Comparison of ENCODE assay signal across 13 mouse cellular contexts in genomic region chr3:90526580-90526979, GRCm38 (mm10). TPM values are rescaled to one million over a fixed set of nuclear protein-coding genes. Genes with fewer than 3 reads are reported as not detected.
A peak's percentile ranks its signal among the peaks of the same experiment; 100 is the strongest.
DNase-seq lines count a peak whose midpoint lies in the region; ATAC-seq and TF ChIP-seq lines count a peak whose summit lies in the region.
"Had no signal": no experiment of that assay in that cellular context is flagged by ENCODE, and none has a peak within 500 bp of the region (broad histone marks: within the 10 kb centered on the region; RNA-seq: fewer than 3 reads in every experiment).

Gene S100a14, plus strand, starts transcription at chr3:90526856.

- peak; percentile 15; the same call in 1 of the 2 replicates for ATAC-seq in liver, embryonic 15.5 days (ENCODE audit: insufficient read depth)
- ATAC-seq in erythroblast, adult 5-6 weeks (replicated peaks; ENCODE audit: low FRiP score, poor library complexity, severe bottlenecking): peak; percentile 60
- ATAC-seq in lung, embryonic 15.5 days (ENCODE audit: borderline replicate concordance, extremely low read depth, low FRiP score, low TSS enrichment): peak; percentile 90
- peak; percentile 94 for ATAC-seq in stomach, postnatal 0 days (ENCODE audit: low FRiP score, low TSS enrichment)

- no peak for DNase-seq in liver
- peak; percentile 82 for DNase-seq in stomach, postnatal 0 days (ENCODE audit: low spot score)
- no peak for DNase-seq in left cerebral cortex, adult 2 months (ENCODE audit: extremely low spot score in 1 of 2, low spot score in 2 of 2)
- DNase-seq in cerebellum, postnatal 4 days (ENCODE audit: low spot score in 2 of 2): no peak
- DNase-seq: gastrocnemius, postnatal 10 days; midbrain, embryonic 14.5 days; retina, postnatal 1 day; thymus, adult 18-20 months had no signal

- WGBS in liver, embryonic 15.5 days (ENCODE audit: insufficient replicate concordance): 47% methylated on average over 5 of the region's 5 CpGs
- 31% methylated on average over 5 of the region's 5 CpGs for WGBS in lung, embryonic 15.5 days
- WGBS in stomach, postnatal 0 days: 31% methylated on average over 5 of the region's 5 CpGs

- H3K9ac ChIP-seq in liver, embryonic 15.5 days: no peak within 1 kb of the TSS
- H3K9ac ChIP-seq in lung, embryonic 15.5 days: no peak within 1 kb of the TSS
- peak within 1 kb of the TSS; percentile 51 for H3K9ac ChIP-seq in stomach, postnatal 0 days (ENCODE audit: low read length)

- H3K4me2 ChIP-seq in liver, embryonic 15.5 days: no peak within 1 kb of the TSS
- H3K4me2 ChIP-seq in lung, embryonic 15.5 days: peak within 1 kb of the TSS; percentile 14; the same call in 1 of the 2 replicates
- peak within 1 kb of the TSS; percentile 46 for H3K4me2 ChIP-seq in stomach, postnatal 0 days (replicated peaks; ENCODE audit: low read depth)

- no peaks in the 10 kb centered on the region for H3K9me3 ChIP-seq in liver, embryonic 15.5 days (replicated peaks)
- no peaks in the 10 kb centered on the region for H3K9me3 ChIP-seq in lung, embryonic 15.5 days
- no peaks in the 10 kb centered on the region for H3K9me3 ChIP-seq in stomach, postnatal 0 days (ENCODE audit: control insufficient read depth, low read length)
- H3K9me3 ChIP-seq: G1E had no signal

- 0 out of 2 replicates have a peak, but pooled peaks cover 5% of the 10 kb centered on the region for H3K27me3 ChIP-seq in liver, embryonic 15.5 days
- H3K27me3 ChIP-seq in lung, embryonic 15.5 days: no peaks in the 10 kb centered on the region
- H3K27me3 ChIP-seq in stomach, postnatal 0 days (ENCODE audit: control insufficient read depth, insufficient read depth, low read length): no peaks in the 10 kb centered on the region

- no peaks in the 10 kb centered on the region for H3K36me3 ChIP-seq in liver, embryonic 15.5 days (replicated peaks)
- no peaks in the 10 kb centered on the region for H3K36me3 ChIP-seq in lung, embryonic 15.5 days
- no peaks in the 10 kb centered on the region for H3K36me3 ChIP-seq in stomach, postnatal 0 days (ENCODE audit: control insufficient read depth, insufficient read depth, low read length)

- no peaks in the 10 kb centered on the region for H3K4me1 ChIP-seq in liver, embryonic 15.5 days (replicated peaks)
- H3K4me1 ChIP-seq in lung, embryonic 15.5 days: peaks cover 15% of the 10 kb centered on the region
- H3K4me1 ChIP-seq in stomach, postnatal 0 days (replicated peaks; ENCODE audit: control insufficient read depth, insufficient read depth): no peaks in the 10 kb centered on the region; the same call in 1 of the 2 replicates

- intact Hi-C loops in left cerebral cortex, adult 2 months (cut with DNase I): no loop called here

- H3K27ac ChIP-seq in liver, embryonic 15.5 days (replicated peaks): no peak within 1 kb of the TSS
- peak within 1 kb of the TSS; percentile 54 for H3K27ac ChIP-seq in lung, embryonic 15.5 days
- H3K27ac ChIP-seq in stomach, postnatal 0 days (replicated peaks): peak within 1 kb of the TSS; percentile 88
- no peak within 1 kb of the TSS for H3K27ac ChIP-seq in left cerebral cortex, adult 2 months

- no peak for TF ChIP-seq CTCF in stomach, postnatal 0 days (IDR thresholded peaks at IDR 0.05; ENCODE audit: low read depth)
- TF ChIP-seq CTCF in left cerebral cortex, adult 2 months (IDR thresholded peaks at IDR 0.05): no peak

- TF ChIP-seq EP300 in stomach, postnatal 0 days (optimal IDR thresholded peaks at IDR 0.05): no peak

- no peak within 1 kb of the TSS for H3K4me3 ChIP-seq in liver, embryonic 15.5 days (replicated peaks)
- H3K4me3 ChIP-seq in lung, embryonic 15.5 days: no peak within 1 kb of the TSS
- H3K4me3 ChIP-seq in stomach, postnatal 0 days (ENCODE audit: low read depth, low read length): peak within 1 kb of the TSS; percentile 37
- no peak within 1 kb of the TSS for H3K4me3 ChIP-seq in left cerebral cortex, adult 2 months

RNA-seq across cellular contexts. Expression of gene S100a14, which starts in this region (rescaled TPM):
- polyA plus RNA-seq in liver, embryonic 15.5 days (2015; fragmentation: Nextera tagmentation; extraction: Ambion mirVana): not detected in 2 replicates
- not detected in 2 replicates for total RNA-seq in erythroblast, adult 5-6 weeks (2015; ENCODE audit: low replicate concordance)
- total RNA-seq in erythroblast, adult 5-6 weeks (2017; ENCODE audit: low replicate concordance): not detected in 2 replicates
- 7.9 and 12.6 TPM in 2 replicates for polyA plus RNA-seq in lung, embryonic 15.5 days (2015; fragmentation: Nextera tagmentation; extraction: Ambion mirVana)
- 271 and 299 TPM in 2 replicates for polyA plus RNA-seq in stomach, postnatal 0 days (2015; fragmentation: Nextera tagmentation; extraction: Ambion mirVana)
- under 1 TPM in 1 of 2 experiments, not detected in 1; 0.34 TPM for total RNA-seq in left cerebral cortex, adult 2 months (2021)
- total RNA-seq: G1E had no signal
- polyA plus RNA-seq: cortical plate, adult 2 months; G1E; midbrain, embryonic 14.5 days had no signal

Comparison
In these comparisons a context has a peak if more than half of its experiments do, and no peak if none do; other contexts are left out.
1. RNA of gene S100a14 (polyA plus RNA-seq): 271 to 299 TPM in stomach, postnatal 0 days; 7.9 to 12.6 TPM in lung, embryonic 15.5 days and not detected in liver, embryonic 15.5 days; every median in the first group is over 10 times any median in the second.
2. Peak in ATAC-seq in liver, embryonic 15.5 days; RNA of the gene not detected or under 1 TPM.
3. Peak in ATAC-seq in erythroblast, adult 5-6 weeks; RNA of the gene not detected or under 1 TPM.
4. ATAC-seq: peak in every context shown above with its lines; median percentile 94 in stomach, postnatal 0 days; 90 in lung, embryonic 15.5 days; 60 in erythroblast, adult 5-6 weeks; 15 in liver, embryonic 15.5 days.
5. H3K27ac ChIP-seq: peak in lung, embryonic 15.5 days (single experiment) and stomach, postnatal 0 days (single experiment); none in liver, embryonic 15.5 days (single experiment) and left cerebral cortex, adult 2 months (single experiment).